Mouse (Mus musculus): ENCODE measurements at regions not wholly inside any gene's neighbourhood (a gene's known extent, or its start where the extent isn't known, plus 50 kb on each side); places are given as distances from the start of the nearest gene placed in this dataset.

GRCm38 (mm10) chr1:111699030-111699732 is 165.5 kb downstream of the Dsel start:
- Histone ChIP-seq H3K4me3 (no peak overlapping the region), H3K27ac (no peak overlapping the region)
- intact Hi-C loops (cut with DNase I), result no loop called here
- TF ChIP-seq CTCF (IDR thresholded peaks at IDR 0.05), result no peak
- no peak for DNase-seq (ENCODE audit: extremely low spot score in 1 of 2, low spot score in 2 of 2)

- TF ChIP-seq CTCF (IDR thresholded peaks at IDR 0.05), result no peak
- no peak for DNase-seq (ENCODE audit: extremely low spot score in 1 of 2, low spot score in 2 of 2)
- no peak overlapping the region for H3K27ac ChIP-seq
- no peak overlapping the region for H3K4me3 ChIP-seq
- intact Hi-C loops (cut with DNase I), result loop anchor here (1.0 to 5.0 kb wide), 3 partner anchors 203 to 791 kb away; partner anchors contain the start of gene Dsel
These were observed 203.8 kb downstream of the Dsel start for GRCm38 (mm10) chr1:111660950-111661349.

- DNase-seq (ENCODE audit: extremely low spot score in 1 of 2, low spot score in 2 of 2), result peak in 1 of 2 experiments; percentile 28
- Histone ChIP-seq H3K27ac (no peak overlapping the region), H3K4me3 (no peak overlapping the region)
- intact Hi-C loops (cut with DNase I), result loop anchor here (1.0 to 5.0 kb wide), 3 partner anchors 204 to 792 kb away; partner anchors contain the start of gene Dsel
- TF ChIP-seq CTCF (IDR thresholded peaks at IDR 0.05), result peak; percentile 88
These were observed 204.5 kb downstream of the Dsel start for GRCm38 (mm10) chr1:111660099-111660670.

GRCm38 (mm10) chr1:111633860-111634460 is 230.8 kb downstream of the Dsel start:
- peak; percentile 71 for TF ChIP-seq CTCF (IDR thresholded peaks at IDR 0.05)
- intact Hi-C loops (cut with DNase I), result no loop called here
- DNase-seq (ENCODE audit: extremely low spot score in 1 of 2, low spot score in 2 of 2), result no peak
- H3K27ac ChIP-seq, result no peak overlapping the region
- H3K4me3 ChIP-seq, result no peak overlapping the region

Measured in left cerebral cortex, adult 2 months (tissue).